Mouse (Mus musculus): ENCODE results near the gene Hdac5.
A peak's percentile ranks its signal among the peaks of the same experiment; 100 is the strongest.

DNA sequence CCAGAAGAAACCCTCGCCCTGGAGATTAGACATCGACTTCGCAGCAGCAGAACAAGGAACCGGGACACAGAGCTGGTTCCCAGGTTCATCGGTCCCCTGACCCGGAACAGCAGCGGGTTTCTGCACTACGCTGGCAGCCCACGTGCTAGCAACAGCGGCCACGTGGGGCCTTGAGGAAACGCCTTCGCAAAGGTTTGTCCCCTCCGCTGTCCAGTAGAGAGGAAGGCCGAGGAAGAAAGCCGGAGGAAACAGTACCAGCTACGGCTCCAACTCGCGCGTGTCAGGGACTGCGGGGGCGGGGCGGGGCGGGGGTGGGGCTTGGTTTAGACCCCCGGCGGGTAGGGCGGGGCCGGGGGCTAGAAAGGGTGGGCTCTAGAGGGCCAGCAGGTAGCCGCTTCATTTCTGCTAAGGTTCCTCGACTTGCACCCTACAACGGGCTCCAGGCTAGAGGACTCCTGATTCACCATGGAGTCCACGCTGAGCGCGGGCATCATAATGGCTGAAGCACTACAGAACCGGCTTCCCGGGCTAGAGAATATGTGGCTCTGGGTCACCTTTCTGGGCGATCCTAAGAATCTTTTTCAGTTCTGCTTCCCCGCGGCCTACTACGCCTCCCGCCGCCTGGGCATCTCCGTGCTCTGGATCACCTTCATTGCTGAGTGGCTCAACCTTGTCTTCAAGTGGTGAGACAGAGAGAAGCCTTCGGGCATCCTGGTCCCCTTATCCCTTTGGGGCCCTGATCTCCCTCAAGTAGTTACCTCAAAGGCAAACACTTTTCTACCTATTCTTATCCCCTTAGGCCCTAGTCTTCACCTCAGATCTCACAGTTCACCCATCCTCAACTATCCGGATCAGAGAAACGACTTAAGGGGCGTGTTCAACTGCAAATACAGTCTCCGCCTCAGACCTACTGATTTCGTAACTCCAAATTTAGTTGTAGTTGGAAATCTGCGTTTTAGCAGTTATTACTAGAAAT is 40.2 kb downstream of the Hdac5 start, which contains the start of gene G6pc3:
- no peak for TF ChIP-seq CTCF (IDR thresholded peaks at IDR 0.05)
- peak; percentile 26; the same call in 1 of the 2 replicates for TF ChIP-seq EP300 (IDR thresholded peaks at IDR 0.05)
